Mouse (Mus musculus) MEL (cell line): Measurements from ENCODE around the gene Heatr5a.

Experiments used
- CTCF ChIP-seq, 3 experiments: IDR thresholded peaks in 2 of 3; conservative IDR thresholded peaks in 1 of 3; 2 replicates each; pipeline ENCODE4 v1.5.1; 2011 to 2012; ENCODE audit warnings: low read length in 3 of 3, low read depth in 2 of 3, mild to moderate bottlenecking in 2 of 3, improper control_type of control experiment in 1 of 3, inconsistent platforms in 1 of 3, mixed read lengths in 1 of 3, moderate library complexity in 1 of 3; ENCODE audit not compliant: control insufficient read depth in 1 of 3, insufficient read depth in 1 of 3, poor library complexity in 1 of 3, severe bottlenecking in 1 of 3
- ELF1 ChIP-seq: IDR thresholded peaks from 2 replicates; pipeline ENCODE4 v1.6.1; 2014; ENCODE audit warnings: low read depth, mild to moderate bottlenecking, inconsistent platforms, low read length, improper control_type of control experiment, moderate library complexity
- GATA1 ChIP-seq: IDR thresholded peaks from 2 replicates; pipeline ENCODE4 v1.6.1; 2011; ENCODE audit warnings: low read depth, low read length, improper control_type of control experiment
- MAZ ChIP-seq: IDR thresholded peaks from 2 replicates; pipeline ENCODE4 v1.6.1; 2012; ENCODE audit warnings: low read depth, mild to moderate bottlenecking, inconsistent platforms, low read length, improper control_type of control experiment
- NELFE ChIP-seq: IDR thresholded peaks from 2 replicates; pipeline ENCODE4 v1.6.1; 2011; ENCODE audit warnings: low read depth, low read length, improper control_type of control experiment
- POLR2A ChIP-seq, 2 experiments: IDR thresholded peaks; 2 replicates each; pipeline ENCODE4 v1.6.1; 2011 to 2012; ENCODE audit warnings: low read length in 2 of 2, mild to moderate bottlenecking in 2 of 2, control low read depth in 1 of 2, improper control_type of control experiment in 1 of 2, low read depth in 1 of 2, moderate library complexity in 1 of 2; ENCODE audit not compliant: control insufficient read depth in 1 of 2, insufficient read depth in 1 of 2, poor library complexity in 1 of 2
- RCOR1 ChIP-seq: IDR thresholded peaks from 2 replicates; pipeline ENCODE4 v1.6.1; 2012; ENCODE audit warnings: low read depth, mild to moderate bottlenecking, inconsistent platforms, low read length, improper control_type of control experiment
- SMC3 ChIP-seq: IDR thresholded peaks from 2 replicates; pipeline ENCODE4 v1.6.1; 2011; ENCODE audit warnings: low read depth, low read length, improper control_type of control experiment
- TCF12 ChIP-seq: IDR thresholded peaks from 2 replicates; pipeline ENCODE4 v1.6.1; 2014; ENCODE audit warnings: low read depth, mild to moderate bottlenecking, inconsistent platforms, low read length, improper control_type of control experiment, moderate library complexity
- USF2 ChIP-seq, 2 experiments: IDR thresholded peaks; 2 replicates each; pipeline ENCODE4 v1.6.1; 2011 to 2012; ENCODE audit warnings: improper control_type of control experiment in 2 of 2, low read length in 2 of 2, borderline replicate concordance in 1 of 2, inconsistent platforms in 1 of 2, low read depth in 1 of 2, mild to moderate bottlenecking in 1 of 2; ENCODE audit not compliant: insufficient read depth in 1 of 2

DNA sequence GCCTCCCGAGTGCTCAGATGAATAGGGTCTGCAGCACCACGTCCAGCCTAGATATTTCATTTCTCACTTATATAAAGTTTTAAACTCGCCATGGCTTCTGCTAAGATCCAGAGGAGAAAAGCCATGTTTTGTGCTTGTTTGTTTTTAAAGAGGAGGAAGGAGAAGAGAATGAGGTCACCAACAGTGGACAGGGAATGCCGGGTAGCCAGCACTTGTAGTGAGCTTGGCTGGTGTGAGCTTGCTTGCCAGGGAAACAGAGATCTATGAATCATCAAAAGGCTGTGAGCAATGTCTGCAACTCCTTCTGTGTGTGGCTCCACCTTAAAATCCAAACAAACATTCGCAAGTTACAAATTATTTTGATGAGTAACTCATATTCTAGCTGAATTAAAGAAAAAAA lies 17.4 kb upstream of the Heatr5a start:
- no peak for TF ChIP-seq GATA1
- TF ChIP-seq RCOR1 = no peak
- TF ChIP-seq NELFE = no peak
- no peak for TF ChIP-seq USF2 (IDR thresholded peaks at IDR 0.05; ENCODE audit: borderline replicate concordance in 1 of 2, insufficient read depth in 1 of 2, low read depth in 1 of 2, low read length in 2 of 2)
- TF ChIP-seq POLR2A (IDR thresholded peaks at IDR 0.05; ENCODE audit: control insufficient read depth in 1 of 2, insufficient read depth in 1 of 2, low read depth in 1 of 2, low read length in 2 of 2, poor library complexity in 1 of 2) = no peak
- TF ChIP-seq SMC3 = no peak
- TF ChIP-seq CTCF (IDR thresholded peaks at IDR 0.05 in 2 of 3, conservative IDR thresholded peaks at IDR 0.05 in 1 of 3; ENCODE audit: control insufficient read depth in 1 of 3, insufficient read depth in 1 of 3, low read depth in 2 of 3, low read length in 3 of 3, poor library complexity in 1 of 3, severe bottlenecking in 1 of 3) = no peak
- TF ChIP-seq TCF12 = no peak
- no peak for TF ChIP-seq MAZ
- no peak for TF ChIP-seq ELF1
